ENCODE assay signal across 33 mouse cellular contexts in genomic region chr7:83816886-83817285, GRCm38 (mm10). TPM values are rescaled to one million over a fixed set of nuclear protein-coding genes. Genes with fewer than 3 reads are reported as not detected.
"Had no signal": no experiment of that assay in that cellular context is flagged by ENCODE, and none has a peak within 500 bp of the region (broad histone marks: within the 10 kb centered on the region; RNA-seq: fewer than 3 reads in every experiment).

No protein-coding gene starts in this region.

- DNase-seq: cerebellum, adult 2 months; cerebellum, adult 8-10 months; cerebellum, adult 9-10 months; cerebellum, adult 9-11 months; cerebellum, postnatal 10 days; cerebellum, postnatal 14 days; cerebellum, postnatal 25 days; cerebellum, postnatal 36 days; embryo, embryonic 11 days; forebrain, postnatal 0 days; gastrocnemius, adult 2 months; gastrocnemius, postnatal 10 days; gastrocnemius, postnatal 14 days; gastrocnemius, postnatal 25 days; gastrocnemius, postnatal 36 days; heart, adult 18-20 months; heart, adult 2 months had no signal

- H3K27ac ChIP-seq: embryonic facial prominence, embryonic 10.5 days; embryonic facial prominence, embryonic 12.5 days; embryonic facial prominence, embryonic 13.5 days; embryonic facial prominence, embryonic 15.5 days; forebrain, embryonic 10.5 days; forebrain, embryonic 12.5 days; forebrain, embryonic 13.5 days; forebrain, embryonic 15.5 days; gastrocnemius, adult 2 months; heart, adult 2 months had no signal

- H3K36me3 ChIP-seq: embryonic facial prominence, embryonic 10.5 days; embryonic facial prominence, embryonic 12.5 days; embryonic facial prominence, embryonic 13.5 days; embryonic facial prominence, embryonic 15.5 days; forebrain, embryonic 10.5 days; forebrain, embryonic 12.5 days; forebrain, embryonic 15.5 days had no signal

- H3K9me3 ChIP-seq: embryonic facial prominence, embryonic 12.5 days; embryonic facial prominence, embryonic 13.5 days; embryonic facial prominence, embryonic 15.5 days; forebrain, embryonic 10.5 days; forebrain, embryonic 12.5 days; forebrain, embryonic 13.5 days; forebrain, embryonic 15.5 days had no signal

- ATAC-seq: forebrain, embryonic 13.5 days; forebrain, embryonic 14.5 days; forebrain, embryonic 15.5 days; forebrain, embryonic 16.5 days; forebrain, postnatal 0 days had no signal

- H3K27me3 ChIP-seq: embryonic facial prominence, embryonic 12.5 days; embryonic facial prominence, embryonic 13.5 days; embryonic facial prominence, embryonic 15.5 days; forebrain, embryonic 12.5 days; forebrain, embryonic 13.5 days; forebrain, embryonic 15.5 days had no signal

- H3K4me2 ChIP-seq: embryonic facial prominence, embryonic 12.5 days; embryonic facial prominence, embryonic 13.5 days; embryonic facial prominence, embryonic 15.5 days; forebrain, embryonic 12.5 days; forebrain, embryonic 13.5 days; forebrain, embryonic 15.5 days had no signal

- H3K9ac ChIP-seq: embryonic facial prominence, embryonic 12.5 days; embryonic facial prominence, embryonic 13.5 days; embryonic facial prominence, embryonic 15.5 days; forebrain, embryonic 12.5 days; forebrain, embryonic 13.5 days; forebrain, embryonic 15.5 days; forebrain, postnatal 0 days had no signal

- H3K4me3 ChIP-seq: embryonic facial prominence, embryonic 10.5 days; embryonic facial prominence, embryonic 12.5 days; embryonic facial prominence, embryonic 13.5 days; embryonic facial prominence, embryonic 15.5 days; erythroblast, embryonic 14.5 days; forebrain, embryonic 10.5 days; forebrain, embryonic 12.5 days; forebrain, embryonic 13.5 days; forebrain, embryonic 15.5 days; gastrocnemius, adult 2 months; heart, adult 2 months had no signal

RNA-seq across cellular contexts. Expression of gene Cfap161, which starts 22.2 kb away (rescaled TPM):
- total RNA-seq: common myeloid progenitor, adult 5-6 weeks; gastrocnemius, adult 18-20 months; gastrocnemius, adult 2 months; gastrocnemius, adult 8-10 months; gastrocnemius, postnatal 10 days; gastrocnemius, postnatal 14 days; gastrocnemius, postnatal 25 days; gastrocnemius, postnatal 36 days; gastrocnemius, postnatal 4 days; granulocyte monocyte progenitor cell, adult 5-6 weeks; heart, adult 18-20 months; heart, adult 2 months had no signal
- polyA plus RNA-seq: erythroblast, embryonic 14.5 days; forebrain, embryonic 10.5 days had no signal
